Mouse (Mus musculus) subcutaneous adipose tissue, adult 2 months (tissue): ENCODE results near the gene Ldhb. TPM values are rescaled to one million over a fixed set of nuclear protein-coding genes. Genes with fewer than 3 reads are reported as not detected.

ENCODE experiments used
- polyA plus RNA-seq: library from polyadenylated mRNA; depleted of rRNA; stranded (reverse); fragments of >200 nt; gene quantifications from 2 replicates; pipeline ENCODE4 v1.2.3, GENCODE M21; 2012; ENCODE audit warnings: low replicate concordance; rRNA removed

Ldhb gene
- polyA plus RNA-seq, result 189 and 330 TPM in 2 replicates

DNA sequence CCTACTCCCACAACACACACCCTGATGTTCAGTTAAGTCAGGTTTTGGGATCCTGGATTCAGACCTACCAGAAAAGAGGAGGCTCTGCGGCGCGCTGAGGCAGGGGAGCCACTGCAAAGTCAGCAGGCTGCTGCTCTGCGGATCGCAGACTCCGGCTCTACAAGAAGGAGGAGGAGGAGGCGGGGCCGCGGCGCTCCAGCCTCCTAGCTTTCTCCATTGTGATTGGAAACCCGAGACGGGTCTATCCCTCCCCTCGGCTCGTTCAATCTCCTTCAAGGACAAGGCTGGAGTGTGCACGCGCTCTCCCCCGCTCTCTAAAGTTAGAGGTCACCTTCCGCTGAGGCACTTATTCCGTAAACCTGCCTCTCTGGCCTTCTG, at the start of gene Ldhb:
Gene Ldhb, minus strand, starts transcription at position 173 of the 378 bp plus-strand sequence.

DNA sequence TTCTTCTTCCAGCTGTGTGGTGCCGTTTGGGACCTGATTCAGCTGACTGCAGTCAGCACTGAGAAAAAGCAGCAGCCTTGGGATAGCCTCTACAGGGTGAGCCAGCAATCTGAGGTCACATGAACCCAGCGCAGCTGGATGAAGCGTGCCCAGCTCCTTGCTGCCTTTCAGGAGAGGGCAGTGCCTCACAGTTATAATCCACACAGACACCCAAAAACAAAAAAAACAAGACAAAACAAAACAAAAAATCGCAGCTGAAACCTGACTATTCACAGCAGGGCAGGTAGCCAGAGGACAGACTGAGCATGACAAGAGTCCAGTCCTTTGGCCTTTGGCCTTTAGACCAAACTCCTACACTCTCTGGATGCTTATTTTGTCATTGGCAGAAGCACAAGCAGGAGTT, 35.0 kb downstream of the Ldhb start, which contains the start of gene Gys2:
Gene Gys2, minus strand, starts transcription at position 309 of the 403 bp plus-strand sequence.

Other genes starting within 250 kb of the Ldhb start
- gene Iapp, start 209.5 kb downstream of the Ldhb start, polyA plus RNA-seq, result not detected in 2 replicates
- gene Slco1a5, start 185.0 kb downstream of the Ldhb start, polyA plus RNA-seq, result 0.06 TPM in 1 of 2 replicates, not detected in the other
- gene Pyroxd1, start 162.3 kb downstream of the Ldhb start, polyA plus RNA-seq, result 4.8 and 5.3 TPM in 2 replicates
- gene Recql, start 120.9 kb downstream of the Ldhb start, polyA plus RNA-seq, result 7.2 and 7.6 TPM in 2 replicates
- gene Golt1b, start 120.7 kb downstream of the Ldhb start, polyA plus RNA-seq, result 10.6 and 16.0 TPM in 2 replicates
- 0.57 and 1.1 TPM in 2 replicates for gene Spx, start 94.5 kb downstream of the Ldhb start, polyA plus RNA-seq
- 7.4 and 31.5 TPM in 2 replicates for gene Gys2, start 34.8 kb downstream of the Ldhb start, polyA plus RNA-seq
- 28.7 and 49.8 TPM in 2 replicates for gene Kcnj8, start 63.7 kb upstream of the Ldhb start, polyA plus RNA-seq
- 12.2 and 20.2 TPM in 2 replicates for gene Abcc9, start 194.4 kb upstream of the Ldhb start, polyA plus RNA-seq
- 9.5 and 13.2 TPM in 2 replicates for gene Cmas, start 248.7 kb upstream of the Ldhb start, polyA plus RNA-seq